Mouse (Mus musculus) intestine, postnatal 0 days (tissue): Measurements from ENCODE around the gene Slfnl1. TPM values are rescaled to one million over a fixed set of nuclear protein-coding genes. Genes with fewer than 3 reads are reported as not detected.

Experiments used
- ATAC-seq: fragments of 200-750 bp; cut with Nextera tagmentation; 2 replicates; pipeline ENCODE4 v1.8.0; 2017; ENCODE audit warnings: mild to moderate bottlenecking, moderate TSS enrichment, moderate library complexity
- H3K27ac ChIP-seq: fragments of 300-500 bp; sonication (generic); 2 replicates; pipeline ENCODE4 v1.5.1; 2014; ENCODE audit warnings: mild to moderate bottlenecking, low read depth, low read length, moderate library complexity
- H3K27me3 ChIP-seq: fragments of 300-500 bp; sonication (generic); replicated peaks from 2 replicates; pipeline ENCODE4 v1.6.1; 2014; ENCODE audit warnings: low read length, mixed read lengths; ENCODE audit not compliant: control insufficient read depth, insufficient read depth
- H3K36me3 ChIP-seq: fragments of 300-500 bp; sonication (generic); 2 replicates; pipeline ENCODE4 v1.6.1; 2014; ENCODE audit warnings: mild to moderate bottlenecking, moderate library complexity; ENCODE audit not compliant: control insufficient read depth, insufficient read depth
- H3K4me1 ChIP-seq: fragments of 300-500 bp; sonication (generic); replicated peaks from 2 replicates; pipeline ENCODE4 v1.6.1; 2014; ENCODE audit warnings: antibody characterized with exemption, low read length, mixed read lengths; ENCODE audit not compliant: control insufficient read depth, insufficient read depth
- H3K4me2 ChIP-seq: fragments of 300-500 bp; sonication (generic); replicated peaks from 2 replicates; pipeline ENCODE4 v1.6.1; 2014; ENCODE audit warnings: low read depth, mild to moderate bottlenecking, moderate library complexity
- H3K4me3 ChIP-seq: fragments of 300-500 bp; sonication (generic); 2 replicates; pipeline ENCODE4 v1.5.1; 2014; ENCODE audit warnings: low read depth, low read length
- H3K9ac ChIP-seq: fragments of 300-500 bp; sonication (generic); 2 replicates; pipeline ENCODE4 v1.6.1; 2014; ENCODE audit warnings: mild to moderate bottlenecking, low read depth, low read length
- H3K9me3 ChIP-seq: fragments of 300-500 bp; sonication (generic); 2 replicates; pipeline ENCODE4 v1.6.1; 2016; ENCODE audit warnings: mixed run types; ENCODE audit not compliant: control insufficient read depth
- CTCF ChIP-seq: sonication (generic); IDR thresholded peaks from 2 replicates; pipeline ENCODE4 v1.5.1; 2016; ENCODE audit warnings: low read depth, mild to moderate bottlenecking, control low read depth, antibody characterized with exemption, moderate library complexity
- WGBS: fragments of 180-500 bp; shearing (Covaris S2); extraction: QIAGEN DNeasy Blood & Tissue Kit; methylation state at CpG from one replicate; pipeline ENCODE4 v1.1.7; 2014; 5-methylcytosine and 5-hydroxymethylcytosine counted together
- polyA plus RNA-seq: library from polyadenylated mRNA; unstranded; fragments of >200 nt; fragmentation: Nextera tagmentation; extraction: Ambion mirVana; gene quantifications from 2 replicates; pipeline ENCODE4 v1.2.1, GENCODE M21; 2015

The Slfnl1 gene
- polyA plus RNA-seq, 1 experiment from 2014 or later = not detected

GRCm38 (mm10) chr4:120570438-120571069 lies 38.5 kb downstream of the Slfnl1 start:
- Histone ChIP-seq H3K4me2 (peak overlapping the region; percentile 89), H3K27ac (peak overlapping the region; percentile 69), H3K4me1 (peaks cover 13% of the 10 kb centered on the region; the same call in 1 of the 2 replicates), H3K4me3 (peak overlapping the region; percentile 54), H3K9me3 (no peaks in the 10 kb centered on the region), H3K27me3 (no peaks in the 10 kb centered on the region), H3K9ac (peak overlapping the region; percentile 67), H3K36me3 (0 out of 2 replicates have a peak, but pooled peaks cover 4% of the 10 kb centered on the region)
- WGBS = under 1% methylated on average over 27 of the region's 27 CpGs
- ATAC-seq = peak; percentile 42
- TF ChIP-seq CTCF = no peak

- Histone ChIP-seq H3K4me2 (peak overlapping the region; percentile 89), H3K4me3 (no peak overlapping the region), H3K9me3 (no peaks in the 10 kb centered on the region), H3K27ac (peak overlapping the region; percentile 69), H3K36me3 (0 out of 2 replicates have a peak, but pooled peaks cover 4% of the 10 kb centered on the region), H3K4me1 (peaks cover 13% of the 10 kb centered on the region; the same call in 1 of the 2 replicates), H3K9ac (no peak overlapping the region; the same call in 1 of the 2 replicates), H3K27me3 (no peaks in the 10 kb centered on the region)
- no peak for ATAC-seq
- 56% methylated on average over 3 of the region's 3 CpGs for WGBS
- no peak for TF ChIP-seq CTCF
These were observed 39.0 kb downstream of the Slfnl1 start for GRCm38 (mm10) chr4:120571070-120571464.

- Histone ChIP-seq H3K27me3 (no peaks in the 10 kb centered on the region), H3K4me3 (no peak overlapping the region), H3K4me1 (peaks cover 13% of the 10 kb centered on the region; the same call in 1 of the 2 replicates), H3K27ac (no peak overlapping the region), H3K36me3 (no peaks in the 10 kb centered on the region), H3K4me2 (no peak overlapping the region), H3K9ac (no peak overlapping the region), H3K9me3 (no peaks in the 10 kb centered on the region)
- TF ChIP-seq CTCF = no peak
- ATAC-seq = no peak
- WGBS = 35% methylated on average over 3 of the region's 3 CpGs
These were observed 39.7 kb downstream of the Slfnl1 start for GRCm38 (mm10) chr4:120571691-120572090.

- H3K4me1 ChIP-seq = no peaks in the 10 kb centered on the region
- H3K27me3 ChIP-seq = no peaks in the 10 kb centered on the region
- H3K9me3 ChIP-seq = no peaks in the 10 kb centered on the region
- 74% methylated on average over 5 of the region's 5 CpGs for WGBS
- no peak overlapping the region for H3K4me3 ChIP-seq
- H3K36me3 ChIP-seq = no peaks in the 10 kb centered on the region
- H3K4me2 ChIP-seq = no peak overlapping the region
- no peak overlapping the region for H3K27ac ChIP-seq
- no peak overlapping the region for H3K9ac ChIP-seq
- ATAC-seq = no peak
- no peak for TF ChIP-seq CTCF
These were observed 48.9 kb downstream of the Slfnl1 start for GRCm38 (mm10) chr4:120580894-120581293.

- H3K27ac ChIP-seq = no peak overlapping the region
- no peak overlapping the region for H3K4me3 ChIP-seq
- WGBS = 66% methylated on average over 9 of the region's 9 CpGs
- no peak overlapping the region for H3K9ac ChIP-seq
- no peaks in the 10 kb centered on the region for H3K9me3 ChIP-seq
- H3K27me3 ChIP-seq = no peaks in the 10 kb centered on the region
- H3K4me1 ChIP-seq = no peaks in the 10 kb centered on the region
- no peak for ATAC-seq
- no peaks in the 10 kb centered on the region for H3K36me3 ChIP-seq
- no peak for TF ChIP-seq CTCF
- no peak overlapping the region for H3K4me2 ChIP-seq
These were observed 49.7 kb downstream of the Slfnl1 start for GRCm38 (mm10) chr4:120581711-120582110.

Other genes starting within 250 kb of the Slfnl1 start
- gene Foxo6, start 244.9 kb upstream of the Slfnl1 start, polyA plus RNA-seq = 0.17 and 0.20 TPM in 2 replicates
- gene Scmh1, start 127.0 kb upstream of the Slfnl1 start, polyA plus RNA-seq = 19.8 and 21.8 TPM in 2 replicates
- gene Ctps, start 38.0 kb downstream of the Slfnl1 start, polyA plus RNA-seq = 23.4 and 23.7 TPM in 2 replicates
- gene Gm8439, start 56.5 kb downstream of the Slfnl1 start, polyA plus RNA-seq = not detected in 2 replicates
- 1.7 and 2.1 TPM in 2 replicates for gene Cited4, start 134.3 kb downstream of the Slfnl1 start, polyA plus RNA-seq
- 1.6 and 2.0 TPM in 2 replicates for gene Kcnq4, start 216.4 kb downstream of the Slfnl1 start, polyA plus RNA-seq